35 mouse cellular contexts compared by ENCODE assay signal in the genomic region with DNA sequence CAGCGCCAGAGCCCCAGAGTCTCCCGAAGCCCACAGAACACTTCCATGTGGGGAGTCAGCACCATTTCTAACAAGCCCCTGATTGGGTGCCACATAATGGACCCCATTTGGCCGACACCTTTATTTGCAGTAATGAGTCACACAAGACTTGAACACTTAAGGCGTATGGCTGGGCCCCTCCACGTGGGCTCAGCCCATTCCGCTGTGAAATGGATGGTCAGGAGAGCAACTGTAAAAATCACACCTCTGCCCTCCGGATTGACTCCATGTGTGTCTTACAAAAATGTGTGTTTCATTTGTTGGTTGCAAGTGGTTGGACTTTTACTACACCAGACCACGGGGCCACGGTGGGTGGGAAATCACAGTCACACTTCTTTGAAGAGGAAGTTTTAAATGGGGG. TPM values are rescaled to one million over a fixed set of nuclear protein-coding genes. Genes with fewer than 3 reads are reported as not detected.
"Had no signal": no experiment of that assay in that cellular context is flagged by ENCODE, and none has a peak within 500 bp of the region (broad histone marks: within the 10 kb centered on the region; RNA-seq: fewer than 3 reads in every experiment).

No protein-coding gene starts in this region.

- H3K9ac ChIP-seq: limb, embryonic 13.5 days; limb, embryonic 15.5 days; liver, embryonic 12.5 days; liver, embryonic 13.5 days; liver, embryonic 14.5 days; liver, embryonic 15.5 days; liver, postnatal 0 days; lung, embryonic 14.5 days; lung, embryonic 15.5 days; midbrain, embryonic 12.5 days; midbrain, embryonic 13.5 days; midbrain, embryonic 15.5 days; neural tube, embryonic 12.5 days; neural tube, embryonic 13.5 days had no signal

- H3K36me3 ChIP-seq: lung, embryonic 15.5 days; midbrain, embryonic 15.5 days had no signal

- H3K9me3 ChIP-seq: limb, embryonic 13.5 days; limb, embryonic 15.5 days; liver, embryonic 12.5 days; liver, embryonic 13.5 days; liver, embryonic 15.5 days; lung, embryonic 15.5 days; megakaryocyte, embryonic 14.5 days; midbrain, embryonic 12.5 days; midbrain, embryonic 13.5 days; midbrain, embryonic 15.5 days; neural tube, embryonic 12.5 days; neural tube, embryonic 13.5 days had no signal

- H3K4me2 ChIP-seq: limb, embryonic 13.5 days; limb, embryonic 15.5 days; liver, embryonic 11.5 days; liver, embryonic 12.5 days; liver, embryonic 13.5 days; liver, embryonic 15.5 days; lung, embryonic 14.5 days; lung, embryonic 15.5 days; midbrain, embryonic 11.5 days; midbrain, embryonic 12.5 days; midbrain, embryonic 13.5 days; midbrain, embryonic 15.5 days; neural tube, embryonic 12.5 days; neural tube, embryonic 13.5 days had no signal

- ATAC-seq: liver, embryonic 12.5 days; liver, postnatal 0 days; lung, postnatal 0 days; midbrain, embryonic 13.5 days; midbrain, embryonic 15.5 days; midbrain, embryonic 16.5 days had no signal

- H3K27me3 ChIP-seq: limb, embryonic 15.5 days; liver, embryonic 13.5 days; lung, embryonic 15.5 days; midbrain, embryonic 12.5 days; midbrain, embryonic 13.5 days; midbrain, embryonic 15.5 days; neural tube, embryonic 12.5 days; neural tube, embryonic 13.5 days had no signal

- H3K27ac ChIP-seq: left cerebral cortex, adult 2 months; limb, embryonic 13.5 days; limb, embryonic 15.5 days; liver, embryonic 12.5 days; liver, embryonic 13.5 days; liver, embryonic 14.5 days; liver, embryonic 15.5 days; lung, embryonic 15.5 days; macrophage; midbrain, embryonic 10.5 days; midbrain, embryonic 12.5 days; midbrain, embryonic 13.5 days; midbrain, embryonic 15.5 days; neural tube, embryonic 12.5 days; neural tube, embryonic 13.5 days had no signal

- H3K4me1 ChIP-seq: liver, embryonic 12.5 days; liver, embryonic 13.5 days; liver, embryonic 15.5 days; lung, embryonic 15.5 days; midbrain, embryonic 12.5 days; midbrain, embryonic 15.5 days; neural tube, embryonic 13.5 days had no signal

- H3K4me3 ChIP-seq: left cerebral cortex, adult 2 months; limb, embryonic 13.5 days; limb, embryonic 15.5 days; liver, embryonic 12.5 days; liver, embryonic 13.5 days; liver, embryonic 15.5 days; lung, embryonic 15.5 days; megakaryocyte, embryonic 14.5 days; midbrain, embryonic 10.5 days; midbrain, embryonic 12.5 days; midbrain, embryonic 13.5 days; midbrain, embryonic 15.5 days; myocyte; neural tube, embryonic 12.5 days; neural tube, embryonic 13.5 days had no signal

- DNase-seq: left cerebral cortex, postnatal 4 days; liver; liver, embryonic 13.5 days; liver, postnatal 0 days; lung, adult 18-20 months; lung, adult 2 months; lung, embryonic 14.5 days; lung, postnatal 14 days; lung, postnatal 36 days; lung, postnatal 4 days; midbrain, embryonic 14.5 days had no signal

RNA-seq across cellular contexts. Expression of gene Rfx4, which starts 24.9 kb away (rescaled TPM):
- total RNA-seq: megakaryocyte progenitor cell, adult 5-6 weeks; megakaryocyte-erythroid progenitor cell, adult 5-6 weeks; monocyte, adult 5-6 weeks had no signal
- polyA plus RNA-seq: liver, embryonic 11.5 days; liver, embryonic 12.5 days; liver, embryonic 13.5 days; liver, embryonic 14.5 days; liver, embryonic 15.5 days; liver, embryonic 16.5 days; liver, postnatal 0 days; lung, embryonic 14.5 days; lung, embryonic 15.5 days; lung, postnatal 0 days; macrophage had no signal
